Mouse (Mus musculus) CH12.LX (cell line): Measurements from ENCODE around the gene Emc10. TPM values are rescaled to one million over a fixed set of nuclear protein-coding genes. Genes with fewer than 3 reads are reported as not detected.

Experiments used
- DNase-seq: peaks from one replicate; pipeline ENCODE4 v3.0.0-alpha.2; 2013; ENCODE audit errors: extremely low read depth
- H3K27ac ChIP-seq: 2 replicates; pipeline ENCODE4 v1.5.1; 2012; ENCODE audit warnings: low read depth, mild to moderate bottlenecking, control low read depth, moderate library complexity; ENCODE audit not compliant: insufficient read depth
- H3K27me3 ChIP-seq: replicated peaks from 2 replicates; pipeline ENCODE3; 2012; ENCODE audit warnings: inconsistent platforms
- H3K36me3 ChIP-seq, 2 experiments: replicated peaks in 1 of 2; 2 replicates each; pipeline versions ENCODE3 to v1.6.1; 2012; ENCODE audit warnings: inconsistent platforms in 1 of 2, low read length in 1 of 2, mild to moderate bottlenecking in 1 of 2, mixed read lengths in 1 of 2, moderate library complexity in 1 of 2; ENCODE audit not compliant: control insufficient read depth in 1 of 2, insufficient read depth in 1 of 2
- H3K4me1 ChIP-seq, 2 experiments: 2 replicates each; pipeline ENCODE4 v1.6.1; 2012; ENCODE audit warnings: inconsistent platforms in 1 of 2, moderate library complexity in 1 of 2; ENCODE audit not compliant: insufficient read depth in 2 of 2, control insufficient read depth in 1 of 2
- H3K4me2 ChIP-seq: 2 replicates; pipeline ENCODE4 v1.6.1; 2012; ENCODE audit warnings: low read depth, mild to moderate bottlenecking, control low read depth; ENCODE audit not compliant: poor library complexity, insufficient read depth, severe bottlenecking
- H3K4me3 ChIP-seq, 3 experiments: fragments of 150-350 bp in 1 of 3; sonication (generic) in 1 of 3; replicated peaks in 1 of 3; 2 replicates each; pipeline versions ENCODE3 to v1.5.1; 2011 to 2012; ENCODE audit warnings: low read depth in 2 of 3, low read length in 2 of 3, mild to moderate bottlenecking in 2 of 3, moderate library complexity in 2 of 3, control low read depth in 1 of 3, improper control_type of control experiment in 1 of 3, inconsistent platforms in 1 of 3, mixed read lengths in 1 of 3; ENCODE audit not compliant: poor library complexity in 1 of 3
- H3K79me2 ChIP-seq: replicated peaks from 2 replicates; pipeline ENCODE4 v1.6.1; 2012; ENCODE audit warnings: mild to moderate bottlenecking, moderate library complexity; ENCODE audit not compliant: control insufficient read depth, poor library complexity, insufficient read depth, severe bottlenecking; ENCODE audit errors: extremely low read depth
- H3K9ac ChIP-seq: 2 replicates; pipeline ENCODE4 v1.6.1; 2012; ENCODE audit warnings: low read depth, mild to moderate bottlenecking, control low read depth, moderate library complexity; ENCODE audit not compliant: insufficient read depth
- H3K9me3 ChIP-seq: replicated peaks from 2 replicates; pipeline ENCODE3; 2012; ENCODE audit warnings: low read length, inconsistent platforms, mixed read lengths
- BHLHE40 ChIP-seq: IDR thresholded peaks from 2 replicates; pipeline ENCODE4 v1.6.1; 2011; ENCODE audit warnings: mild to moderate bottlenecking, low read depth, low read length, improper control_type of control experiment
- CHD2 ChIP-seq: IDR thresholded peaks from 2 replicates; pipeline ENCODE4 v1.6.1; 2011; ENCODE audit warnings: low read length, improper control_type of control experiment
- ETS1 ChIP-seq: conservative IDR thresholded peaks from 2 replicates; pipeline ENCODE4 v1.6.1; 2012; ENCODE audit warnings: low read depth, mild to moderate bottlenecking, inconsistent platforms, low read length, improper control_type of control experiment, moderate library complexity
- GABPA ChIP-seq: IDR thresholded peaks from 2 replicates; pipeline ENCODE4 v1.6.1; 2012; ENCODE audit warnings: low read depth, low read length, improper control_type of control experiment, inconsistent platforms; ENCODE audit not compliant: insufficient replicate concordance
- HCFC1 ChIP-seq: IDR thresholded peaks from 2 replicates; pipeline ENCODE4 v1.6.1; 2012; ENCODE audit warnings: low read depth, mild to moderate bottlenecking, inconsistent platforms, low read length, improper control_type of control experiment
- IRF4 ChIP-seq: IDR thresholded peaks from 2 replicates; pipeline ENCODE4 v1.6.1; 2014; ENCODE audit warnings: low read depth, mild to moderate bottlenecking, inconsistent platforms, low read length, improper control_type of control experiment
- KAT2A ChIP-seq: IDR thresholded peaks from 2 replicates; pipeline ENCODE4 v1.6.1; 2012; ENCODE audit warnings: low read length, improper control_type of control experiment, inconsistent platforms; ENCODE audit not compliant: insufficient replicate concordance
- MEF2A ChIP-seq: IDR thresholded peaks from 2 replicates; pipeline ENCODE4 v1.6.1; 2014; ENCODE audit warnings: low read depth, mild to moderate bottlenecking, inconsistent platforms, low read length, improper control_type of control experiment, borderline replicate concordance
- MYC ChIP-seq: IDR thresholded peaks from 2 replicates; pipeline ENCODE4 v1.6.1; 2011; ENCODE audit warnings: low read depth, mild to moderate bottlenecking, improper control_type of control experiment, low read length
- PAX5 ChIP-seq: IDR thresholded peaks from 2 replicates; pipeline ENCODE4 v1.6.1; 2012; ENCODE audit warnings: low read length, inconsistent platforms, mixed read lengths
- POLR2A ChIP-seq: IDR thresholded peaks from 2 replicates; pipeline ENCODE4 v1.6.1; 2011; ENCODE audit warnings: low read depth, mild to moderate bottlenecking, improper control_type of control experiment, low read length
- POLR2AphosphoS2 ChIP-seq: IDR thresholded peaks from 2 replicates; pipeline ENCODE4 v1.6.1; 2011; ENCODE audit warnings: low read depth, low read length, improper control_type of control experiment
- RAD21 ChIP-seq: IDR thresholded peaks from 2 replicates; pipeline ENCODE4 v1.6.1; 2011; ENCODE audit warnings: low read depth, mild to moderate bottlenecking, low read length, improper control_type of control experiment, moderate library complexity
- RCOR1 ChIP-seq: conservative IDR thresholded peaks from 2 replicates; pipeline ENCODE4 v1.6.1; 2012; ENCODE audit warnings: low read depth, mild to moderate bottlenecking, inconsistent platforms, low read length, improper control_type of control experiment
- SIN3A ChIP-seq: IDR thresholded peaks from 2 replicates; pipeline ENCODE4 v1.6.1; 2012; ENCODE audit warnings: low read length, improper control_type of control experiment, inconsistent platforms
- USF1 ChIP-seq: IDR thresholded peaks from 2 replicates; pipeline ENCODE4 v1.6.1; 2014; ENCODE audit warnings: low read depth, mild to moderate bottlenecking, inconsistent platforms, low read length, improper control_type of control experiment
- USF2 ChIP-seq: conservative IDR thresholded peaks from 2 replicates; pipeline ENCODE4 v1.6.1; 2011; ENCODE audit warnings: low read depth, low read length, improper control_type of control experiment
- ZC3H11A ChIP-seq: IDR thresholded peaks from 2 replicates; pipeline ENCODE4 v1.6.1; 2012; ENCODE audit warnings: low read depth, mild to moderate bottlenecking, inconsistent platforms, low read length, improper control_type of control experiment
- dilution Hi-C: fragments of 300-500 bp; cut with MboI; formaldehyde crosslinking; loops from 2 replicates; pipeline ENCODE4 v1.14.3; 2020; ENCODE audit warnings: low sequenced_read_pairs; ENCODE audit not compliant: extremely low pct_unique_long_range_greater_than_20kb, extremely low pct_ligation_motif_present
- in situ Hi-C: fragments of 300-500 bp; cut with MboI; formaldehyde crosslinking; loops from 3 replicates; pipeline ENCODE4 v1.14.3; 2019; ENCODE audit warnings: low sequenced_read_pairs, low pct_ligation_motif_present, low pct_unique_long_range_greater_than_20kb, mixed read lengths
- polyA plus RNA-seq: library from polyadenylated mRNA; unstranded; fragments of >175 nt; gene quantifications from 2 replicates; pipeline ENCODE4 v1.2.1, GENCODE M21; 2012; ENCODE audit warnings: low read depth; ENCODE audit not compliant: insufficient read length
- total RNA-seq, 2 experiments: library from RNA; depleted of rRNA; stranded (reverse); fragments of 300-350 nt in 1 of 2; fragments of >200 nt in 1 of 2; gene quantifications; 2 replicates each; pipeline ENCODE4 v1.2.3; 2012 to 2014

Gene Emc10
- total and polyA plus RNA-seq, 3 experiments: 14.4 to 49.1 (median 32.4) TPM

GRCm38 (mm10) chr7:44495086-44495485, 1.2 kb downstream of the Emc10 start:
- peaks cover 8% of the 10 kb centered on the region; the same call in 1 of the 2 replicates for H3K79me2 ChIP-seq
- dilution Hi-C loops (no loop called here), in situ Hi-C loops (loop anchor here (10.0 kb wide), 1 partner anchor 230 kb away; the partner anchor contains the start of gene Gm15517)
- DNase-seq: no peak
- peak overlapping the region; percentile 77 for H3K4me2 ChIP-seq
- no peak overlapping the region for H3K4me3 ChIP-seq
- no peak for TF ChIP-seq MEF2A
- TF ChIP-seq USF1: no peak
- TF ChIP-seq ETS1: no peak
- no peak for TF ChIP-seq CHD2
- TF ChIP-seq PAX5: no peak
- TF ChIP-seq USF2: no peak
- no peak for TF ChIP-seq RCOR1
- TF ChIP-seq MYC: no peak
- peak overlapping the region; percentile 83; the same call in 1 of the 2 replicates for H3K9ac ChIP-seq
- no peaks in the 10 kb centered on the region for H3K9me3 ChIP-seq
- H3K36me3 ChIP-seq: peaks cover 28 to 49% of the 10 kb centered on the region in 2 experiments
- H3K4me1 ChIP-seq: peaks cover 4 to 21% of the 10 kb centered on the region in 2 experiments; a peak in 3 of 4 replicates
- no peaks in the 10 kb centered on the region for H3K27me3 ChIP-seq
- no peak overlapping the region for H3K27ac ChIP-seq

- H3K4me1 ChIP-seq: peaks cover 4 to 21% of the 10 kb centered on the region in 2 experiments; a peak in 3 of 4 replicates
- DNase-seq: no peak
- H3K4me3 ChIP-seq: no peak overlapping the region
- no peak overlapping the region for H3K9ac ChIP-seq
- TF ChIP-seq POLR2A (no peak), KAT2A (no peak), USF2 (no peak), BHLHE40 (no peak), POLR2AphosphoS2 (no peak), RAD21 (no peak), IRF4 (no peak), MEF2A (no peak), SIN3A (no peak), HCFC1 (no peak), ZC3H11A (no peak), RCOR1 (no peak), MYC (no peak), GABPA (no peak)
- in situ Hi-C loops (loop anchor here (10.0 kb wide), 1 partner anchor 230 kb away; the partner anchor contains the start of gene Gm15517), dilution Hi-C loops (no loop called here)
- no peaks in the 10 kb centered on the region for H3K27me3 ChIP-seq
- H3K9me3 ChIP-seq: no peaks in the 10 kb centered on the region
- H3K4me2 ChIP-seq: no peak overlapping the region
- peaks cover 29 to 50% of the 10 kb centered on the region in 2 experiments for H3K36me3 ChIP-seq
- no peak overlapping the region for H3K27ac ChIP-seq
- H3K79me2 ChIP-seq: peaks cover 8% of the 10 kb centered on the region; the same call in 1 of the 2 replicates
Measured at GRCm38 (mm10) chr7:44494681-44495080, 1.6 kb downstream of the Emc10 start.
